Mouse (Mus musculus): Measurements from ENCODE around the gene Scml4.

- TF ChIP-seq CTCF (IDR thresholded peaks at IDR 0.05): no peak
- no peak for TF ChIP-seq POLR2A (IDR thresholded peaks at IDR 0.05; ENCODE audit: insufficient read depth, low read depth, low read length)
These were observed 41.2 kb downstream of the Scml4 start for GRCm38 (mm10) chr10:42901361-42901760.
